Mouse (Mus musculus) hindbrain, postnatal 0 days (tissue): ENCODE data around the gene Mup20. TPM values are rescaled to one million over a fixed set of nuclear protein-coding genes. Genes with fewer than 3 reads are reported as not detected.
"Not testable (repeated sequence)": the region's sequence is repeated elsewhere in the genome, so short reads cannot be mapped to it uniquely, and the experiment has no call there.

Experiments
- ATAC-seq: fragments of 200-750 bp; cut with Nextera tagmentation; 2 replicates; pipeline ENCODE4 v1.8.0; 2017; ENCODE audit warnings: mild to moderate bottlenecking, moderate TSS enrichment, moderate library complexity
- DNase-seq: peaks from one replicate; pipeline ENCODE4 v3.0.0-alpha.2; 2015; ENCODE audit warnings: low spot score
- H3K27ac ChIP-seq: fragments of 300-500 bp; sonication (generic); 2 replicates; pipeline ENCODE4 v1.5.1; 2014; ENCODE audit warnings: mild to moderate bottlenecking
- H3K27me3 ChIP-seq: fragments of 300-500 bp; sonication (generic); 2 replicates; pipeline ENCODE4 v1.6.1; 2014; ENCODE audit warnings: low read length, mixed read lengths; ENCODE audit not compliant: insufficient read depth
- H3K36me3 ChIP-seq: fragments of 300-500 bp; sonication (generic); 2 replicates; pipeline ENCODE4 v1.6.1; 2014; ENCODE audit warnings: low read length, mixed read lengths; ENCODE audit not compliant: insufficient read depth
- H3K4me1 ChIP-seq: fragments of 300-500 bp; sonication (generic); 2 replicates; pipeline ENCODE4 v1.6.1; 2014; ENCODE audit warnings: antibody characterized with exemption, low read length, mixed read lengths; ENCODE audit not compliant: insufficient read depth
- H3K4me2 ChIP-seq: fragments of 300-500 bp; sonication (generic); 2 replicates; pipeline ENCODE4 v1.6.1; 2014; ENCODE audit warnings: low read depth, mild to moderate bottlenecking, low read length, moderate library complexity, mixed read lengths
- H3K4me3 ChIP-seq: fragments of 300-500 bp; sonication (generic); 2 replicates; pipeline ENCODE4 v1.5.1; 2014; ENCODE audit warnings: low read length
- H3K9ac ChIP-seq: fragments of 300-500 bp; sonication (generic); replicated peaks from 2 replicates; pipeline ENCODE4 v1.6.1; 2014; ENCODE audit warnings: mild to moderate bottlenecking, low read length, moderate library complexity, mixed read lengths
- H3K9me3 ChIP-seq: fragments of 300-500 bp; sonication (generic); 2 replicates; pipeline ENCODE4 v1.6.1; 2016; ENCODE audit warnings: low read length, mixed read lengths
- CTCF ChIP-seq: IDR thresholded peaks from 2 replicates; pipeline ENCODE4 v1.5.1; 2016; ENCODE audit warnings: antibody characterized with exemption, control low read depth, low read depth
- WGBS: fragments of 180-500 bp; shearing (Covaris S2); extraction: QIAGEN DNeasy Blood & Tissue Kit; methylation state at CpG from one replicate; pipeline ENCODE4 v1.1.7; 2014; 5-methylcytosine and 5-hydroxymethylcytosine counted together
- polyA plus RNA-seq: library from polyadenylated mRNA; unstranded; fragments of >200 nt; fragmentation: Nextera tagmentation; extraction: Ambion mirVana; gene quantifications from 2 replicates; pipeline ENCODE4 v1.2.1, GENCODE M21; 2015
- total RNA-seq: library from RNA; depleted of rRNA; stranded (reverse); fragments of >200 nt; gene quantifications from 2 replicates; pipeline ENCODE4 v1.2.3, GENCODE M21; 2014; rRNA removed

Mup20 gene
- total and polyA plus RNA-seq, 2 experiments from 2014 or later: not detected

- no peaks in the 10 kb centered on the region for H3K36me3 ChIP-seq
- ATAC-seq (no peak), DNase-seq (no peak)
- H3K4me2 ChIP-seq: no peak overlapping the region
- H3K27ac ChIP-seq: no peak overlapping the region
- H3K9me3 ChIP-seq: no peaks in the 10 kb centered on the region
- TF ChIP-seq CTCF: no peak
- H3K4me3 ChIP-seq: no peak overlapping the region
- H3K9ac ChIP-seq: no peak overlapping the region
- H3K27me3 ChIP-seq: no peaks in the 10 kb centered on the region
- WGBS: 87% methylated on average over 1 of the region's 1 CpGs
- H3K4me1 ChIP-seq: no peaks in the 10 kb centered on the region
Observed at GRCm38 (mm10) chr4:62026281-62026680, 27.7 kb downstream of the Mup20 start.

- no peak for ATAC-seq
Observed at GRCm38 (mm10) chr4:62024256-62024959, 29.6 kb downstream of the Mup20 start.

GRCm38 (mm10) chr4:62023646-62024045, 30.3 kb downstream of the Mup20 start:
- Histone ChIP-seq H3K4me3 (no peak overlapping the region), H3K4me1 (no peaks in the 10 kb centered on the region), H3K9ac (no peak overlapping the region), H3K27ac (no peak overlapping the region), H3K4me2 (no peak overlapping the region), H3K9me3 (no peaks in the 10 kb centered on the region), H3K27me3 (no peaks in the 10 kb centered on the region), H3K36me3 (no peaks in the 10 kb centered on the region)
- DNase-seq (no peak), ATAC-seq (no peak)
- 92% methylated on average over 4 of the region's 4 CpGs for WGBS
- no peak for TF ChIP-seq CTCF

More at GRCm38 (mm10) chr4:62024256-62024959, 29.6 kb downstream of the Mup20 start:
- H3K27me3 ChIP-seq: no peaks in the 10 kb centered on the region
- H3K36me3 ChIP-seq: no peaks in the 10 kb centered on the region
- no peak overlapping the region for H3K4me2 ChIP-seq
- H3K9ac ChIP-seq: no peak overlapping the region
- no peak overlapping the region for H3K27ac ChIP-seq
- no peak for DNase-seq
- TF ChIP-seq CTCF: no peak
- WGBS: 56% methylated on average over 2 of the region's 2 CpGs
- H3K4me1 ChIP-seq: no peaks in the 10 kb centered on the region
- no peak overlapping the region for H3K4me3 ChIP-seq
- H3K9me3 ChIP-seq: no peaks in the 10 kb centered on the region

GRCm38 (mm10) chr4:62023120-62023519, 30.8 kb downstream of the Mup20 start:
- 76% methylated on average over 2 of the region's 2 CpGs for WGBS
- Histone ChIP-seq H3K4me2 (no peak overlapping the region), H3K9ac (no peak overlapping the region), H3K36me3 (no peaks in the 10 kb centered on the region), H3K4me3 (no peak overlapping the region), H3K4me1 (no peaks in the 10 kb centered on the region), H3K27me3 (no peaks in the 10 kb centered on the region), H3K9me3 (no peaks in the 10 kb centered on the region), H3K27ac (no peak overlapping the region)
- no peak for ATAC-seq
- no peak for TF ChIP-seq CTCF
- no peak for DNase-seq

- ATAC-seq, DNase-seq: not testable (repeated sequence)
Observed at GRCm38 (mm10) chr4:62020511-62020910, 33.4 kb downstream of the Mup20 start.

More at GRCm38 (mm10) chr4:62020511-62020910, 33.4 kb downstream of the Mup20 start:
- not testable (repeated sequence) for H3K4me1 ChIP-seq, H3K9ac ChIP-seq, H3K36me3 ChIP-seq, H3K27ac ChIP-seq, H3K4me2 ChIP-seq, H3K4me3 ChIP-seq, H3K9me3 ChIP-seq, H3K27me3 ChIP-seq

Other genes starting within 250 kb of the Mup20 start
- gene Mup5, start 218.9 kb downstream of the Mup20 start, total RNA-seq: not detected in 2 replicates
- gene Mup5, start 218.9 kb downstream of the Mup20 start, polyA plus RNA-seq: not detected in 2 replicates
- gene Mup3, start 33.2 kb upstream of the Mup20 start, total RNA-seq: not detected in 2 replicates
- not detected in 2 replicates for gene Mup3, start 33.2 kb upstream of the Mup20 start, polyA plus RNA-seq
- not detected in 2 replicates for gene Mup21, start 96.7 kb upstream of the Mup20 start, total RNA-seq
- gene Mup21, start 96.7 kb upstream of the Mup20 start, polyA plus RNA-seq: not detected in 2 replicates
- gene Zfp37, start 176.9 kb upstream of the Mup20 start, total RNA-seq: 12.5 and 14.4 TPM in 2 replicates
- gene Zfp37, start 176.9 kb upstream of the Mup20 start, polyA plus RNA-seq: 15.6 and 16.2 TPM in 2 replicates
- gene Slc31a2, start 208.4 kb upstream of the Mup20 start, total RNA-seq: 17.7 and 19.3 TPM in 2 replicates
- gene Slc31a2, start 208.4 kb upstream of the Mup20 start, polyA plus RNA-seq: 12.1 and 12.2 TPM in 2 replicates